Mouse (Mus musculus) hindbrain, embryonic 11.5 days (tissue): ENCODE data around the gene Mcts2. TPM values are rescaled to one million over a fixed set of nuclear protein-coding genes. Genes with fewer than 3 reads are reported as not detected.

Experiments
- ATAC-seq: fragments of 200-750 bp; cut with Nextera tagmentation; 2 replicates; pipeline ENCODE4 v1.8.0; 2017; ENCODE audit warnings: mild to moderate bottlenecking, moderate TSS enrichment, moderate library complexity; ENCODE audit not compliant: low FRiP score
- DNase-seq: peaks from one replicate; pipeline ENCODE4 v3.0.0-alpha.2; 2015; ENCODE audit warnings: low spot score
- H3K27ac ChIP-seq: fragments of 300-500 bp; sonication (generic); 2 replicates; pipeline ENCODE4 v1.5.1; 2014; ENCODE audit warnings: mild to moderate bottlenecking, low read depth, low read length
- H3K27me3 ChIP-seq: fragments of 300-500 bp; sonication (generic); 2 replicates; pipeline ENCODE4 v1.6.1; 2014; ENCODE audit warnings: mild to moderate bottlenecking, low read length, moderate library complexity, mixed read lengths; ENCODE audit not compliant: control insufficient read depth, insufficient read depth
- H3K36me3 ChIP-seq: fragments of 300-500 bp; sonication (generic); 2 replicates; pipeline ENCODE4 v1.6.1; 2014; ENCODE audit warnings: mild to moderate bottlenecking, low read length, moderate library complexity, mixed read lengths; ENCODE audit not compliant: control insufficient read depth, insufficient read depth
- H3K4me1 ChIP-seq: fragments of 300-500 bp; sonication (generic); replicated peaks from 2 replicates; pipeline ENCODE4 v1.6.1; 2014; ENCODE audit warnings: low read length, mixed read lengths; ENCODE audit not compliant: control insufficient read depth, insufficient read depth
- H3K4me2 ChIP-seq: fragments of 300-500 bp; sonication (generic); replicated peaks from 2 replicates; pipeline ENCODE4 v1.6.1; 2014; ENCODE audit warnings: mild to moderate bottlenecking, low read depth, low read length
- H3K4me3 ChIP-seq: fragments of 300-500 bp; sonication (generic); 2 replicates; pipeline ENCODE4 v1.5.1; 2014; ENCODE audit warnings: low read depth, low read length
- H3K9ac ChIP-seq: fragments of 300-500 bp; sonication (generic); 2 replicates; pipeline ENCODE4 v1.6.1; 2014; ENCODE audit warnings: low read depth, low read length
- H3K9me3 ChIP-seq: fragments of 300-500 bp; sonication (generic); 2 replicates; pipeline ENCODE4 v1.6.1; 2016; ENCODE audit warnings: low read length; ENCODE audit not compliant: control insufficient read depth
- WGBS: fragments of 180-500 bp; shearing (Covaris S2); extraction: QIAGEN DNeasy Blood & Tissue Kit; methylation state at CpG from one replicate; pipeline ENCODE4 v1.1.7; 2014; 5-methylcytosine and 5-hydroxymethylcytosine counted together
- polyA plus RNA-seq: library from polyadenylated mRNA; unstranded; fragments of >200 nt; fragmentation: Nextera tagmentation; extraction: Ambion mirVana; gene quantifications from 2 replicates; pipeline ENCODE4 v1.2.1, GENCODE M21; 2014

Mcts2 gene
- polyA plus RNA-seq, 1 experiment from 2014 or later, result 48.5 TPM

GRCm38 (mm10) chr2:152733201-152733600 lies 46.4 kb downstream of the Mcts2 start:
- Histone ChIP-seq H3K9ac (no peak overlapping the region), H3K27me3 (no peaks in the 10 kb centered on the region), H3K4me1 (peaks cover 6% of the 10 kb centered on the region; the same call in 1 of the 2 replicates), H3K9me3 (no peaks in the 10 kb centered on the region), H3K4me3 (no peak overlapping the region), H3K4me2 (no peak overlapping the region), H3K36me3 (no peaks in the 10 kb centered on the region), H3K27ac (no peak overlapping the region)
- ATAC-seq (no peak), DNase-seq (no peak)
- 90% methylated on average over 2 of the region's 2 CpGs for WGBS

GRCm38 (mm10) chr2:152734501-152734900 lies 47.7 kb downstream of the Mcts2 start:
- Histone ChIP-seq H3K4me1 (peaks cover 8% of the 10 kb centered on the region; the same call in 1 of the 2 replicates), H3K9ac (peak overlapping the region; percentile 46; the same call in 1 of the 2 replicates), H3K9me3 (no peaks in the 10 kb centered on the region), H3K27ac (peak overlapping the region; percentile 80), H3K27me3 (no peaks in the 10 kb centered on the region), H3K36me3 (no peaks in the 10 kb centered on the region), H3K4me2 (peak overlapping the region; percentile 84), H3K4me3 (peak overlapping the region; percentile 84)
- ATAC-seq (no peak), DNase-seq (no peak)
- WGBS, result 12% methylated on average over 10 of the region's 10 CpGs

GRCm38 (mm10) chr2:152734984-152735383 lies 48.1 kb downstream of the Mcts2 start:
- Histone ChIP-seq H3K4me2 (peak overlapping the region; percentile 84), H3K4me3 (peak overlapping the region; percentile 84), H3K27me3 (no peaks in the 10 kb centered on the region), H3K9ac (peak overlapping the region; percentile 47), H3K4me1 (peaks cover 6% of the 10 kb centered on the region; the same call in 1 of the 2 replicates), H3K36me3 (no peaks in the 10 kb centered on the region), H3K9me3 (no peaks in the 10 kb centered on the region), H3K27ac (peak overlapping the region; percentile 80)
- DNase-seq (peak; percentile 98), ATAC-seq (peak; percentile 84)
- 0% methylated on average over 28 of the region's 28 CpGs for WGBS

- H3K9ac ChIP-seq, result peak within 1 kb of the TSS; percentile 86
- H3K4me2 ChIP-seq, result peak within 1 kb of the TSS; percentile 84
- H3K27me3 ChIP-seq, result no peaks in the 10 kb centered on the region
- peak within 1 kb of the TSS; percentile 84 for H3K4me3 ChIP-seq
- peaks cover 6% of the 10 kb centered on the region for H3K4me1 ChIP-seq
- under 1% methylated on average over 28 of the region's 28 CpGs for WGBS
- no peaks in the 10 kb centered on the region for H3K9me3 ChIP-seq
- ATAC-seq (peak; percentile 74), DNase-seq (peak; percentile 92)
- no peaks in the 10 kb centered on the region for H3K36me3 ChIP-seq
- peak within 1 kb of the TSS; percentile 80 for H3K27ac ChIP-seq
Observed at GRCm38 (mm10) chr2:152736090-152736601, 49.3 kb downstream of the Mcts2 start, which contains the start of gene Id1. Gene Id1 (plus strand): TSS chr2:152736251.

- H3K4me2 ChIP-seq, result peak overlapping the region; percentile 84
- no peaks in the 10 kb centered on the region for H3K36me3 ChIP-seq
- H3K9ac ChIP-seq, result peak overlapping the region; percentile 86
- ATAC-seq (no peak), DNase-seq (peak; percentile 69)
- no peaks in the 10 kb centered on the region for H3K27me3 ChIP-seq
- H3K4me1 ChIP-seq, result peaks cover 6% of the 10 kb centered on the region
- 0% methylated on average over 22 of the region's 22 CpGs for WGBS
- no peaks in the 10 kb centered on the region for H3K9me3 ChIP-seq
- H3K27ac ChIP-seq, result peak overlapping the region; percentile 80
- H3K4me3 ChIP-seq, result peak overlapping the region; percentile 84
Observed at GRCm38 (mm10) chr2:152736748-152737147, 49.9 kb downstream of the Mcts2 start.

Other genes with a start within 250 kb of the Mcts2 start
- gene Defb23, start 222.4 kb upstream of the Mcts2 start, polyA plus RNA-seq, result not detected in 2 replicates
- gene Defb20, start 210.0 kb upstream of the Mcts2 start, polyA plus RNA-seq, result not detected in 2 replicates
- not detected in 2 replicates for gene Defb22, start 196.9 kb upstream of the Mcts2 start, polyA plus RNA-seq
- gene Defb26, start 175.3 kb upstream of the Mcts2 start, polyA plus RNA-seq, result not detected in 2 replicates
- not detected in 2 replicates for gene Defb28, start 168.8 kb upstream of the Mcts2 start, polyA plus RNA-seq
- gene Defb29, start 146.9 kb upstream of the Mcts2 start, polyA plus RNA-seq, result not detected in 2 replicates
- not detected in 2 replicates for gene Gm17416, start 117.7 kb upstream of the Mcts2 start, polyA plus RNA-seq
- not detected in 2 replicates for gene Defb21, start 114.3 kb upstream of the Mcts2 start, polyA plus RNA-seq
- not detected in 2 replicates for gene Defb19, start 106.7 kb upstream of the Mcts2 start, polyA plus RNA-seq
- not detected in 2 replicates for gene Defb45, start 87.6 kb upstream of the Mcts2 start, polyA plus RNA-seq
- gene Defb36, start 82.7 kb upstream of the Mcts2 start, polyA plus RNA-seq, result not detected in 2 replicates
- not detected in 2 replicates for gene Defb25, start 64.0 kb upstream of the Mcts2 start, polyA plus RNA-seq
- 0.29 and 0.62 TPM in 2 replicates for gene Rem1, start 60.1 kb upstream of the Mcts2 start, polyA plus RNA-seq
- 124 and 138 TPM in 2 replicates for gene H13, start 17.6 kb upstream of the Mcts2 start, polyA plus RNA-seq
- gene Id1, start 49.2 kb downstream of the Mcts2 start, polyA plus RNA-seq, result 166 and 168 TPM in 2 replicates
- 4.1 and 4.4 TPM in 2 replicates for gene Cox4i2, start 67.1 kb downstream of the Mcts2 start, polyA plus RNA-seq
- gene Bcl2l1, start 144.7 kb downstream of the Mcts2 start, polyA plus RNA-seq, result 129 and 134 TPM in 2 replicates
- 139 and 140 TPM in 2 replicates for gene Tpx2, start 160.9 kb downstream of the Mcts2 start, polyA plus RNA-seq
- not detected in 2 replicates for gene Mylk2, start 224.3 kb downstream of the Mcts2 start, polyA plus RNA-seq
- 1.7 and 1.9 TPM in 2 replicates for gene Foxs1, start 246.2 kb downstream of the Mcts2 start, polyA plus RNA-seq